Mouse (Mus musculus) myocyte (in vitro differentiated cells): ENCODE data around the gene Auts2.

Experiments used
- MYOD1 ChIP-seq, 3 experiments: IDR thresholded peaks; one replicate each; pipeline ENCODE4 v1.6.1; 2011; ENCODE audit warnings: control low read depth in 2 of 3, low read depth in 2 of 3, mild to moderate bottlenecking in 2 of 3, moderate library complexity in 1 of 3; ENCODE audit not compliant: insufficient read length in 2 of 3, control insufficient read depth in 1 of 3
- MYOG ChIP-seq, 3 experiments: IDR thresholded peaks; one replicate each; pipeline ENCODE4 v1.6.1; 2011; ENCODE audit warnings: control low read depth in 2 of 3, low read depth in 2 of 3, mild to moderate bottlenecking in 2 of 3; ENCODE audit not compliant: insufficient read length in 2 of 3, control insufficient read depth in 1 of 3, insufficient read depth in 1 of 3
- POLR2A ChIP-seq: IDR thresholded peaks from one replicate; pipeline ENCODE4 v1.6.1; 2011; ENCODE audit warnings: low read depth, mild to moderate bottlenecking, control low read depth, moderate library complexity; ENCODE audit not compliant: insufficient read length

GRCm38 (mm10) chr5:131875976-131876375 lies 667.2 kb downstream of the Auts2 start:
- TF ChIP-seq MYOG (IDR thresholded peaks at IDR 0.05; ENCODE audit: control insufficient read depth in 1 of 3, insufficient read depth in 1 of 3, insufficient read length in 2 of 3, low read depth in 2 of 3), result no peak
- TF ChIP-seq POLR2A, result no peak
- TF ChIP-seq MYOD1 (IDR thresholded peaks at IDR 0.05; ENCODE audit: control insufficient read depth in 1 of 3, insufficient read length in 2 of 3, low read depth in 2 of 3), result no peak
